18 mouse cellular contexts compared by ENCODE assay signal in the genomic region with DNA sequence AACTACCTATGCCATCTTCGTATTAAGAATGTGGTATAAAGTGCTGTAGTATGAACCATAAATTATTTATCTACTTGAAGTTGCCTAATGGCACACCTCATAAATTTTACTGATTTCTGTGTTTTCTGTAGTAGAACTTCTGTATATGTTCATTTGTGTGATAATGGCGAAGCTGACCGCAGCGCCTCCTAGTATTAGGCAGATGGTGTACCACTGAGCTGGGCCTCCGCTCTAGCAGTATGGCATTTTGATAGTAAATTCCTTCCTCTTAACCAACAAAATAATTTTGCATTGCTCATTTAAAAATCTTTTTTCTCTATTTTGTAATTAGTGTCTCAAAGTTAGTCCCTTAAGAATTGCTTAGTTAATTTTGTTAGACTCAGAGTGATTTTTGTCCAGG.
"Had no signal": no experiment of that assay in that cellular context is flagged by ENCODE, and none has a peak within 500 bp of the region (broad histone marks: within the 10 kb centered on the region; RNA-seq: fewer than 3 reads in every experiment).

No protein-coding gene starts in this region.

- H3K9ac ChIP-seq: limb, embryonic 12.5 days; limb, embryonic 15.5 days; liver, embryonic 14.5 days; liver, postnatal 0 days; lung, embryonic 14.5 days; midbrain, embryonic 12.5 days; midbrain, embryonic 15.5 days; neural tube, embryonic 12.5 days; neural tube, embryonic 15.5 days had no signal

- H3K27me3 ChIP-seq: limb, embryonic 12.5 days; limb, embryonic 15.5 days; midbrain, embryonic 12.5 days; midbrain, embryonic 15.5 days; neural tube, embryonic 12.5 days; neural tube, embryonic 15.5 days had no signal

- H3K36me3 ChIP-seq: limb, embryonic 12.5 days; limb, embryonic 15.5 days; midbrain, embryonic 12.5 days; midbrain, embryonic 15.5 days; neural tube, embryonic 12.5 days; neural tube, embryonic 15.5 days had no signal

- H3K4me3 ChIP-seq: limb, embryonic 12.5 days; limb, embryonic 15.5 days; midbrain, embryonic 12.5 days; midbrain, embryonic 15.5 days; neural tube, embryonic 12.5 days; neural tube, embryonic 15.5 days had no signal

- DNase-seq: kidney, adult 2 months; kidney, postnatal 10 days; left cerebral cortex, postnatal 4 days; liver, postnatal 0 days; lung, embryonic 14.5 days; right cerebral cortex, adult 18-20 months; right cerebral cortex, postnatal 14 days; right cerebral cortex, postnatal 4 days; thymus, adult 2 months had no signal

- H3K27ac ChIP-seq: limb, embryonic 12.5 days; limb, embryonic 15.5 days; liver, embryonic 14.5 days; macrophage; midbrain, embryonic 12.5 days; midbrain, embryonic 15.5 days; neural tube, embryonic 12.5 days; neural tube, embryonic 15.5 days; stomach, postnatal 0 days had no signal

- H3K4me1 ChIP-seq: limb, embryonic 12.5 days; limb, embryonic 15.5 days; midbrain, embryonic 12.5 days; midbrain, embryonic 15.5 days; neural tube, embryonic 12.5 days; neural tube, embryonic 15.5 days had no signal
